Mouse (Mus musculus) ES-E14 (cell line): ENCODE data around the gene Mrps6. TPM values are rescaled to one million over a fixed set of nuclear protein-coding genes. Genes with fewer than 3 reads are reported as not detected.

Source experiments
- DNase-seq: peaks from one replicate; pipeline ENCODE4 v3.0.0-alpha.2; 2013; ENCODE audit warnings: low read depth, low spot score
- H3K27ac ChIP-seq: 2 replicates; pipeline ENCODE4 v1.5.1; 2012; ENCODE audit warnings: low read depth, mild to moderate bottlenecking, low read length, moderate library complexity, mixed read lengths; ENCODE audit not compliant: poor library complexity, insufficient read depth, severe bottlenecking
- H3K36me3 ChIP-seq: 2 replicates; pipeline ENCODE4 v1.6.1; 2012; ENCODE audit warnings: mild to moderate bottlenecking, low read length, moderate library complexity, mixed read lengths; ENCODE audit not compliant: control insufficient read depth, poor library complexity, insufficient read depth, severe bottlenecking
- H3K4me1 ChIP-seq, 2 experiments: fragments of 150-350 bp in 1 of 2; sonication (generic) in 1 of 2; 2 replicates each; pipeline ENCODE4 v1.6.1; 2012; ENCODE audit warnings: low read length in 2 of 2, mild to moderate bottlenecking in 1 of 2, mixed read lengths in 1 of 2; ENCODE audit not compliant: control insufficient read depth in 2 of 2, insufficient read depth in 2 of 2, poor library complexity in 1 of 2
- H3K4me3 ChIP-seq, 2 experiments: fragments of 150-350 bp in 1 of 2; sonication (generic) in 1 of 2; 2 replicates each; pipeline ENCODE4 v1.5.1; 2012; ENCODE audit warnings: low read length in 2 of 2, low read depth in 1 of 2, mild to moderate bottlenecking in 1 of 2, mixed read lengths in 1 of 2; ENCODE audit not compliant: insufficient read depth in 1 of 2, poor library complexity in 1 of 2, severe bottlenecking in 1 of 2
- H3K9ac ChIP-seq: 2 replicates; pipeline ENCODE4 v1.6.1; 2012; ENCODE audit warnings: low read depth, mild to moderate bottlenecking, low read length, mixed read lengths; ENCODE audit not compliant: poor library complexity, insufficient read depth, severe bottlenecking
- H3K9me3 ChIP-seq: fragments of 150-350 bp; sonication (generic); 2 replicates; pipeline ENCODE4 v1.6.1; 2012; ENCODE audit warnings: low read depth, mild to moderate bottlenecking, low read length; ENCODE audit not compliant: control insufficient read depth, insufficient read depth
- CHD2 ChIP-seq: IDR thresholded peaks from 2 replicates; pipeline ENCODE4 v1.6.1; 2014; ENCODE audit warnings: mild to moderate bottlenecking, low read depth, low read length, inconsistent platforms
- HCFC1 ChIP-seq: IDR thresholded peaks from 2 replicates; pipeline ENCODE4 v1.6.1; 2012; ENCODE audit warnings: low read length, inconsistent platforms, borderline replicate concordance; ENCODE audit not compliant: insufficient read depth
- MAFK ChIP-seq: IDR thresholded peaks from 2 replicates; pipeline ENCODE4 v1.6.1; 2014; ENCODE audit warnings: mild to moderate bottlenecking, low read depth, low read length, inconsistent platforms; ENCODE audit not compliant: insufficient read depth
- ZC3H11A ChIP-seq: IDR thresholded peaks from 2 replicates; pipeline ENCODE4 v1.6.1; 2012; ENCODE audit warnings: low read depth, mild to moderate bottlenecking, inconsistent platforms, low read length, borderline replicate concordance
- ZNF384 ChIP-seq: IDR thresholded peaks from 2 replicates; pipeline ENCODE4 v1.6.1; 2012; ENCODE audit warnings: low read depth, low read length, inconsistent platforms
- in situ Hi-C, 2 experiments: fragments of 600-800 bp; cut with MboI; formaldehyde crosslinking; loops; one replicate each; pipeline ENCODE4 v1.15.1; 2025; ENCODE audit warnings: low sequenced_read_pairs in 2 of 2, inconsistent platforms in 1 of 2; ENCODE audit not compliant: unreplicated experiment in 2 of 2
- total RNA-seq: library from RNA; depleted of rRNA; stranded (reverse); fragments of 300-350 nt; gene quantifications from 2 replicates; pipeline ENCODE4 v1.2.3, GENCODE M21; 2012

Gene Mrps6
- total RNA-seq, 1 experiment: 30.4 TPM

DNA sequence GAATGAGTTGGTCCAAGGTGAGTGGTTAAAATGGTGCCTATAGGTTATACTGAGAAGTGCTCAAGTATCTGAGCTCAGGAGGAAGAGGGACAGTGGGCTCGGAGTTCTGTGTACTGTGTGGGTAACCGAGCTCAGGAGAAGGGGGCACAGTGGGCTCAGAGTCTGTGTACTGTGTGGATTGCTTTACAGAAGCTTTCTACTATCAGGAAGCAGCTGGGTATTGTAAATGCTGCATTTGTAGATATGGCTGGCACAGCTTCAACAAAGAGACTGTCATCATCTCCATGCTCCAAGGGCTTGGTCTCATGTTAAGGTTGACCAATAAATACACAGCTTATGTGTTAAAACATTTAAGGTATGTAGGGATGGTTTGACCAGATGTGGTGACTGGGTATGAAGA is 6.7 kb downstream of the Mrps6 start:
- DNase-seq: no peak
- peaks cover 0 to 5% of the 10 kb centered on the region in 2 experiments; a peak in 1 of 4 replicates for H3K4me1 ChIP-seq
- H3K36me3 ChIP-seq: 0 out of 2 replicates have a peak, but pooled peaks cover 5% of the 10 kb centered on the region
- H3K9ac ChIP-seq: no peak overlapping the region
- no peak for TF ChIP-seq ZNF384
- TF ChIP-seq CHD2: no peak
- no peak for TF ChIP-seq MAFK
- no peak for TF ChIP-seq HCFC1
- TF ChIP-seq ZC3H11A: no peak
- H3K9me3 ChIP-seq: no peaks in the 10 kb centered on the region
- in situ Hi-C loops: no loop called here
- no peak overlapping the region for H3K27ac ChIP-seq
- no peak overlapping the region for H3K4me3 ChIP-seq

GRCm38 (mm10) chr16:92070338-92070737 is 12.3 kb downstream of the Mrps6 start:
- Histone ChIP-seq H3K9ac (no peak overlapping the region), H3K9me3 (no peaks in the 10 kb centered on the region), H3K36me3 (peaks cover 6% of the 10 kb centered on the region; the same call in 1 of the 2 replicates), H3K4me1 (peaks cover 0 to 3% of the 10 kb centered on the region in 2 experiments; a peak in 1 of 4 replicates), H3K27ac (no peak overlapping the region), H3K4me3 (no peak overlapping the region)
- DNase-seq: no peak
- in situ Hi-C loops: no loop called here
- TF ChIP-seq CHD2 (no peak), ZNF384 (no peak), MAFK (no peak), ZC3H11A (no peak), HCFC1 (no peak)

GRCm38 (mm10) chr16:92076797-92077196 is 18.7 kb downstream of the Mrps6 start:
- TF ChIP-seq CHD2 (no peak), MAFK (no peak), HCFC1 (no peak), ZC3H11A (no peak), ZNF384 (no peak)
- Histone ChIP-seq H3K9ac (no peak overlapping the region), H3K27ac (no peak overlapping the region), H3K9me3 (no peaks in the 10 kb centered on the region), H3K4me1 (no peaks in the 10 kb centered on the region), H3K4me3 (no peak overlapping the region), H3K36me3 (peaks cover 10% of the 10 kb centered on the region; the same call in 1 of the 2 replicates)
- DNase-seq: no peak
- in situ Hi-C loops: no loop called here

DNA sequence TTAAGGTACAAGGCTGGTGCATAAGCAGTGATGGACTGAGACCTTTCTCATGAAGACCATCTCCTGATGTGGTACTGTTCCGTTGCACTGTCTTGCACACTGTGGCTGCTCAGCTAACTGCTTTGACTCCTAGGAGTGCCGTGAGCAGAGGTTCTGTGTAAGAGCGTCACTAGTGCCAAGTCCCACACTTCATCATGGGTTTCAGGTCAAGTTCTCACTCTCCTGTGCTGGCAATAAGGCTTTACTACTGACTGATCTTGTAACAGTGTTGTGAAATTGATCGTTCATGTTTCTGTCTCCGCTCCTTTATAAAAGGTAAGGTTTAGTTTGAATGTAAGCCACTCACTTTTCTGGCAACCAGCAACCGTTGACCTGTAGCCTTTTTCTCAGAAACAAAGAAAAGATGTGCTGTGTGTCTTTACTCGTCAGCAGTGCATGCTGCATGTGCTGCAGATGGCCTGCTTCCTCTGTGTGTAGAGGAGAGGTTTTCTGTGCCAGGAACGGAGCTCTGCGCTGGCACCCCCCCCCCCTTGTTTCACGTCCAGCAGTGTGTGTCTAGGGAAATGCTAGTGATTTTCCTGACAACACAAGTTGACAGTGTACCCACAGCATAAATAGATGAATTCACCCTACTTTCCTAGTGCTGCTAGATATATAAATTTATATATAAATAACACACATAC is 25.8 kb downstream of the Mrps6 start:
- no peaks in the 10 kb centered on the region for H3K36me3 ChIP-seq
- H3K4me3 ChIP-seq: no peak overlapping the region
- H3K27ac ChIP-seq: no peak overlapping the region
- H3K9ac ChIP-seq: no peak overlapping the region
- DNase-seq: no peak
- in situ Hi-C loops: no loop called here
- 0 out of 4 replicates have a peak, but pooled peaks cover 0 to 1% of the 10 kb centered on the region in 2 experiments for H3K4me1 ChIP-seq
- no peak for TF ChIP-seq ZNF384
- TF ChIP-seq HCFC1: no peak
- TF ChIP-seq ZC3H11A: no peak
- TF ChIP-seq MAFK: no peak
- TF ChIP-seq CHD2: no peak
- H3K9me3 ChIP-seq: no peaks in the 10 kb centered on the region
